Mouse (Mus musculus) C2C12 (cell line): ENCODE data around the gene BC030870. TPM values are rescaled to one million over a fixed set of nuclear protein-coding genes. Genes with fewer than 3 reads are reported as not detected.
"Not testable (repeated sequence)": the region's sequence is repeated elsewhere in the genome, so short reads cannot be mapped to it uniquely, and the experiment has no call there.

Experiments
- H3K27me3 ChIP-seq: one replicate; pipeline ENCODE4 v1.6.1; 2011; ENCODE audit not compliant: control insufficient read depth, insufficient read depth, insufficient read length
- H3K36me3 ChIP-seq: one replicate; pipeline ENCODE4 v1.6.1; 2011; ENCODE audit not compliant: control insufficient read depth, insufficient read depth
- H3K4me3 ChIP-seq: one replicate; pipeline ENCODE4 v1.5.1; 2011; ENCODE audit warnings: mild to moderate bottlenecking, control low read depth; ENCODE audit not compliant: poor library complexity, insufficient read depth, severe bottlenecking
- H3K79me2 ChIP-seq: one replicate; pipeline ENCODE4 v1.6.1; 2011; ENCODE audit not compliant: control insufficient read depth, insufficient read depth
- H3K79me3 ChIP-seq: one replicate; pipeline ENCODE4 v1.6.1; 2011; ENCODE audit warnings: low read depth, control low read depth
- H3ac ChIP-seq: one replicate; pipeline ENCODE3; 2011; ENCODE audit warnings: low read depth; ENCODE audit not compliant: control insufficient read depth, insufficient read length
- CEBPB ChIP-seq: IDR thresholded peaks from one replicate; pipeline ENCODE4 v1.6.1; 2011; ENCODE audit warnings: low read depth, mild to moderate bottlenecking, control low read depth, moderate library complexity
- CTCF ChIP-seq: IDR thresholded peaks from one replicate; pipeline ENCODE4 v1.5.1; 2011; ENCODE audit not compliant: control insufficient read depth, insufficient read depth, insufficient read length
- FOSL1 ChIP-seq: IDR thresholded peaks from one replicate; pipeline ENCODE4 v1.8.0; 2011; ENCODE audit warnings: mild to moderate bottlenecking, low read length; ENCODE audit not compliant: poor library complexity, insufficient read depth, severe bottlenecking
- MAX ChIP-seq: IDR thresholded peaks from one replicate; pipeline ENCODE4 v1.6.1; 2011; ENCODE audit warnings: mild to moderate bottlenecking, control low read depth
- MYOD1 ChIP-seq: IDR thresholded peaks from one replicate; pipeline ENCODE4 v1.6.1; 2011; ENCODE audit warnings: low read depth; ENCODE audit not compliant: control insufficient read depth, insufficient read length
- MYOG ChIP-seq: IDR thresholded peaks from one replicate; pipeline ENCODE4 v1.6.1; 2011; ENCODE audit not compliant: control insufficient read depth, insufficient read length; ENCODE audit errors: extremely low read depth
- USF1 ChIP-seq: IDR thresholded peaks from one replicate; pipeline ENCODE4 v1.6.1; 2011; ENCODE audit warnings: low read depth, mild to moderate bottlenecking, control low read depth, moderate library complexity
- long read RNA-seq, 2 experiments: library from polyadenylated mRNA; unstranded; transcript quantifications; one replicate each; pipeline ENCODE4 v2.0.0; 2019 to 2020
- polyA plus RNA-seq: library from polyadenylated mRNA; unstranded; fragments of >200 nt; fragmentation: generic; extraction: Trizol; gene quantifications from one replicate; pipeline ENCODE4 v1.2.1, GENCODE M21; 2012; ENCODE audit warnings: missing spikeins

Gene BC030870
- polyA plus RNA-seq: not detected
- long read RNA-seq, experiment 1: 0 reads
- long read RNA-seq, experiment 2: 0 reads

DNA sequence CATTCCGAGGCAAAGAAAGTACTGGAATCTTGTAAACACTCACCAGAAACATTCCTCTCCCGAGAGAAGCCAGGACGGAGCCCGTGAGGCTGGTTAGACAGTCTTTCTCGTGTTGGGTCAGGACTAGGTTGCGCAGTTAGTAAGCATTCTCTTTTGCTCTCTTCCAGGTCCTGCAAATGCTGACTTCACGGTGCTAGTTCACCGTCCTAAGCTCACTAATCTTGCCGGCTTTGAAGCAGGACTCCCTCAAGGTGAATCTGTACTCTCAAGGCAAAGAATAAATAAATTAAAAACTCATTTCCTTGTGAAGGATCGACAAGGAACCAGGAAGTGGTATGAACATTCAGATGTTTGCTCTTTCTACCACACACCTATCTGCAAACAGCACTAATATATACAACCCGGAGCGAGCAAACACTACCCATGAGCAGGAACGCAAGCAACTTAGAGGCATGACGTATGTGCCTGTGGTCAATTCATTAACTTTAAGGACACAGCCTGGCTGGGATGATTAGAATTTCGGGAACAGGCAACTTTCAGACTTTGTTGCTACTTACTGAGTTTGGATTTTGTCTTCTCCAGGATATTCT, at the start of gene BC030870:
TSS of gene BC030870 (minus strand) at position 365 of the 590 bp plus-strand sequence.
- H3K79me2 ChIP-seq: no peaks in the 10 kb centered on the region
- H3K4me3 ChIP-seq: no peak within 1 kb of the TSS
- H3K36me3 ChIP-seq: no peaks in the 10 kb centered on the region
- H3K27me3 ChIP-seq: no peaks in the 10 kb centered on the region
- H3K79me3 ChIP-seq: no peaks in the 10 kb centered on the region
- no peak for TF ChIP-seq MYOG
- TF ChIP-seq MYOD1: no peak
- TF ChIP-seq CEBPB: no peak
- no peak for TF ChIP-seq MAX
- no peak for TF ChIP-seq FOSL1
- no peak for TF ChIP-seq USF1
- TF ChIP-seq CTCF: no peak
- no peak within 1 kb of the TSS for H3ac ChIP-seq

GRCm38 (mm10) chr8:65174746-65175476, 45.5 kb upstream of the BC030870 start:
- no peaks in the 10 kb centered on the region for H3K27me3 ChIP-seq
- no peak for TF ChIP-seq CEBPB
- no peak for TF ChIP-seq CTCF
- no peak for TF ChIP-seq MYOD1
- no peak for TF ChIP-seq FOSL1
- TF ChIP-seq MYOG: no peak
- no peak for TF ChIP-seq MAX
- TF ChIP-seq USF1: no peak
- no peaks in the 10 kb centered on the region for H3K79me3 ChIP-seq
- H3ac ChIP-seq: no peak overlapping the region
- no peaks in the 10 kb centered on the region for H3K79me2 ChIP-seq
- no peaks in the 10 kb centered on the region for H3K36me3 ChIP-seq
- H3K4me3 ChIP-seq: no peak overlapping the region

- Histone ChIP-seq H3K36me3 (no peaks in the 10 kb centered on the region), H3ac (no peak overlapping the region), H3K79me2 (no peaks in the 10 kb centered on the region), H3K79me3 (no peaks in the 10 kb centered on the region), H3K27me3 (no peaks in the 10 kb centered on the region), H3K4me3 (no peak overlapping the region)
- no peak for TF ChIP-seq USF1
- no peak for TF ChIP-seq MYOG
- TF ChIP-seq MAX: no peak
- no peak for TF ChIP-seq CTCF
These were observed 39.8 kb upstream of the BC030870 start for GRCm38 (mm10) chr8:65169184-65169583.

DNA sequence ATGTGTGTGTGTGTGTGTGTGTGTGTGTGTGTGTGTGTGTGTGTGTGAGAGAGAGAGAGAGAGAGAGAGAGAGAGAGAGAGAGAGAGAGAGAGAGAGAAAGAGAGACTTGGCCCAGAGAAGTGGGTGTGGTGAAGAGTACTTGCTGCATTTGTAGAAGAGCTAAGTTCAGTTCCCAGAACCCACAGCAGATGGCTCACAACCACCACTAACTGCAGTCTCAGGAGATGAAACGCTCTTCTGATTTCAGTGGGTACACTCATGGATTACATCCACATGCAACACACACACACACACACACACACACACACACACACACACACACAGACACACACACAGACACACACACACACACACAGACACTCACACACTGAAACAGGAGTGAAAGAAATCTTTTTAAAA, 31.3 kb upstream of the BC030870 start:
- not testable (repeated sequence) for H3ac ChIP-seq, H3K27me3 ChIP-seq, H3K79me2 ChIP-seq, H3K4me3 ChIP-seq, H3K79me3 ChIP-seq, H3K36me3 ChIP-seq

GRCm38 (mm10) chr8:65159096-65159748, 29.9 kb upstream of the BC030870 start:
- Histone ChIP-seq H3K27me3 (no peaks in the 10 kb centered on the region), H3K36me3 (no peaks in the 10 kb centered on the region), H3K79me3 (no peaks in the 10 kb centered on the region), H3ac (no peak overlapping the region), H3K79me2 (no peaks in the 10 kb centered on the region), H3K4me3 (no peak overlapping the region)
- TF ChIP-seq USF1 (no peak), MAX (no peak), CTCF (no peak), MYOD1 (no peak), MYOG (no peak), CEBPB (no peak), FOSL1 (no peak)

GRCm38 (mm10) chr8:65157901-65158300, 28.5 kb upstream of the BC030870 start:
- no peak for TF ChIP-seq FOSL1
- TF ChIP-seq CTCF: no peak
- no peak for TF ChIP-seq MYOG
- TF ChIP-seq USF1: no peak
- no peak for TF ChIP-seq MAX
- TF ChIP-seq MYOD1: no peak
- no peak for TF ChIP-seq CEBPB
- Histone ChIP-seq H3K79me3 (no peaks in the 10 kb centered on the region), H3K36me3 (no peaks in the 10 kb centered on the region), H3K27me3 (no peaks in the 10 kb centered on the region), H3K79me2 (no peaks in the 10 kb centered on the region), H3ac (no peak overlapping the region), H3K4me3 (no peak overlapping the region)
